Mouse (Mus musculus): ENCODE measurements around the gene Kif1b.

DNA sequence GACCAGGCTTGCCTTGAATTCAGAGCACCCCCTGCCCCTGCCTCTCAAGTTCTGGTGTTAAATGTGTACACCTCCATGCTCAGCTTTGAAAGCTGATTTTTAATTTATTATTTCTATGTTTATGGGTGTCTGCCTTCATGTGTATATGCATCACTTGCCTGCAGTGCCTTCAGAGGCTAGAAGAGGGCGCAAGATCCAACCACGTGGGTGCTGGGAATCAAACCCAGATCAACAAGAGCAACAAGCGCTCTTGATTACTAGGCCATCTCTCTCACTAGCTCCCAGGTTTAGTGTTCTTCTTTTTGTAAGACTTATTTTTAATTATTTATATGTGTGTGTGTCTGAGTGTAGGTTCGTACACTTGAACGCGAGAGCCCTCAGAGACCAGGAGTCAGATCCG is 152.6 kb downstream of the Kif1b start:
- no peak for TF ChIP-seq USF1 (IDR thresholded peaks at IDR 0.05; ENCODE audit: low read depth, low read length)
- TF ChIP-seq CHD2 (IDR thresholded peaks at IDR 0.05; ENCODE audit: low read length), result no peak
- TF ChIP-seq TBP (IDR thresholded peaks at IDR 0.05; ENCODE audit: low read depth, low read length), result no peak
- TF ChIP-seq TAL1 (IDR thresholded peaks at IDR 0.05; ENCODE audit: low read length), result no peak
- no peak for TF ChIP-seq ZNF384 (IDR thresholded peaks at IDR 0.05; ENCODE audit: low read depth, low read length)
- no peak for TF ChIP-seq EP300 (IDR thresholded peaks at IDR 0.05; ENCODE audit: low read depth in 1 of 2, low read length in 2 of 2)
- no peak for TF ChIP-seq HCFC1 (IDR thresholded peaks at IDR 0.05; ENCODE audit: low read depth, low read length)
- TF ChIP-seq USF2 (IDR thresholded peaks at IDR 0.05; ENCODE audit: borderline replicate concordance in 1 of 2, insufficient read depth in 1 of 2, low read depth in 1 of 2, low read length in 2 of 2), result no peak
- no peak for TF ChIP-seq POLR2A (IDR thresholded peaks at IDR 0.05; ENCODE audit: control insufficient read depth in 1 of 2, insufficient read depth in 1 of 2, low read depth in 1 of 2, low read length in 2 of 2, poor library complexity in 1 of 2)
- TF ChIP-seq MYC (IDR thresholded peaks at IDR 0.05; ENCODE audit: low read depth, low read length), result no peak
- no peak for TF ChIP-seq ELF1 (IDR thresholded peaks at IDR 0.05; ENCODE audit: low read depth, low read length)
- no peak for TF ChIP-seq ZMIZ1 (IDR thresholded peaks at IDR 0.05; ENCODE audit: low read depth, low read length)
